Mouse (Mus musculus): ENCODE measurements around the gene Klhl25. TPM values are rescaled to one million over a fixed set of nuclear protein-coding genes. Genes with fewer than 3 reads are reported as not detected.
"Not testable (repeated sequence)": the region's sequence is repeated elsewhere in the genome, so short reads cannot be mapped to it uniquely, and the experiment has no call there.

Klhl25 gene
- total RNA-seq, 2 experiments from 2014 or later: 7.3 to 9.8 TPM

DNA sequence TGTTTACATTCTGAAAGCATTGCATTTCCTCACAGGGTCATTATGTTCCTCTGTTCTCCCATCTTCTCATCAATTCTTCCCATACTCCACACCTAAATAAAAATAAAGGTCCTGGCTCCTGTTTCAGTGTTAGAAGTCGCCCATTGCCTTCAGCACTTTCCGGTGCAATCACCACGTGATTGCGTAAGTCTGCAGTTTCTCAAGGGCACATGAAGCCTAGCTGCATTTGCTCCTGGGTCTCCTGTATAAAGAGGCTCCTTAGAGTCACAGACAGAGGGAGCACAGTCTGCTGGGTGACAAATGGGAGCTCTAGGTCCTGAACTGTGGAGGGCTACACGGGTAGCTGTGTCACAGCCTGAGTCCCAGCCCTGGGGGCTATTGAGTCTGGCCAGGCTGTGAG is 24.1 kb downstream of the Klhl25 start:
- no peak for DNase-seq (ENCODE audit: low spot score in 2 of 2)

DNA sequence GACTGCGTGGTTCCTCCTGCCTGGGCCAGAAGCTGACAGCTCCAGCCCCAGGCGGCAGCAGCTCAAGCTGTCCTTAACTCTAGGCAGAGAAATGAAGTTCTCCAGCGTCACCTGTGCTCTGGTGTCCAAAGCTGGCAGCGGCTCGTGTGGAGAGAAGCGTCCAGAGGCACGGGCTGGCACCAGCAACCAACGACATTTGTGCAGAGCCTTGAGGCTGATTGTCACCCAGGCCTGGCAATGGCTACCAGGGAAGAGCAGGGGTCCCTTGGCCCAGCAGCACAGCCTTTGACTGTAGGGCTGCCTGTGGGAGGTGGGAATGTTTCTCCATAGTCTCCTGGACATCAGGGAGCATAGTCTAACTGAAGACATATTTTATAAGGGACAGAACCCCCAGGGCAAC is 24.6 kb downstream of the Klhl25 start:
- no peak for DNase-seq (ENCODE audit: low spot score in 2 of 2)

DNA sequence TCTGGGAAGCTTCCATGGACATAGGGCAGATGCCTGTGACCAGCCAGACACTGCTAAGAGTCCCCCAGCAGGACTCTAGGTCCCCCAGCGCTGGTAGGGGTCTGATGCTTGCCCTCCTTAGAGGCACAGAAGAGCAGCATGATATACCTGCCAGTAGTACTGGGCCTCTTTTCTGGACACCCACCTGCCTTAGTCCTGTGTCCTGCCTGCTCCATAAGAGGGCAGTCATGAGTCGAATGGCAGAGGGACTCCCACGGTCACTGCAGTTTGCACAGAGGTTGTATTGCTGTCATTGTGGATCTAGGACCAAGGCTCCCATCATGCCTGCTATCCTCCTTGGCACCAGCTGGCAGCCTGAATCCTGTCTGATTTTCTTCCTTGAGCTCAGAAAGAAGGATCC is 25.1 kb downstream of the Klhl25 start:
- DNase-seq (ENCODE audit: low spot score in 2 of 2): no peak

DNA sequence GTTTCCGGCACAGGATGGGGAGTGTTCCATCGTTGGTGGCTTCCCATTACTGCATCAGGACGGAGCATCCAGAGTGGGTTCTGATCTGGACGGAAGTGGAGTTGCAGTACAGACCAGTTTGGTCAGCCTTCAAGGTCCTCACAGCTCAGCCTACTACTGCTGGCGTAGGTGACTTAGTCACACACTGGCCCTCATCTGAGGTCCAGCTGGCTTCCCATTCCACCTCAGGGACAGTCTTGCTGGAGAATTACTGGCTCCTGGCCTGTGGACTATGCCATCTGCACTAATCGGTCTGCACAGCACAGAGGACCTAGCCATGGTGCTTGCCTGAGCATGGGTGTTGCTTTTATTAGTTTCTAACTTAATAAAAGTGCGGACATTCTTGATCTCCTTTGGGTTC is 25.6 kb downstream of the Klhl25 start:
- DNase-seq (ENCODE audit: low spot score in 2 of 2): no peak

DNA sequence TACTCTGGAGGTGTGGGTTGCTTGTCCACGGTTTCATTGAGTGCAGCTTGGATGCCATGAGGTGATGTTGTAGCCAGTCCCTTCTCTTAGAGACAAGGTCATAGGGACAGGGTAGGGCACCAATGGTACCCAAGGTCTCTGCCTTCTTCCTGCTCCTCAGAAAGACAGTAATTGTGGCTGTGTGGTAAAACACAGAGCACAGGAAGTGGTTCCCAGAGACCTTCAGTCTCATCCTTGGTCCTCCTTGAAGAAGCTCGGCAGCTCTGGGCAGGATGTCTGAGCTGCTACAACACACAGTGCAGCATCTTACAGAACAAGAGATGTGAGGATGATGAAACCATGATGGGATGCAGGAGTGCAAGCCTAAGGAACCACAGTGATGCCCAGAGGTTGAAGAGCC is 31.3 kb downstream of the Klhl25 start:
- not testable (repeated sequence) for DNase-seq (ENCODE audit: low spot score in 2 of 2)

DNA sequence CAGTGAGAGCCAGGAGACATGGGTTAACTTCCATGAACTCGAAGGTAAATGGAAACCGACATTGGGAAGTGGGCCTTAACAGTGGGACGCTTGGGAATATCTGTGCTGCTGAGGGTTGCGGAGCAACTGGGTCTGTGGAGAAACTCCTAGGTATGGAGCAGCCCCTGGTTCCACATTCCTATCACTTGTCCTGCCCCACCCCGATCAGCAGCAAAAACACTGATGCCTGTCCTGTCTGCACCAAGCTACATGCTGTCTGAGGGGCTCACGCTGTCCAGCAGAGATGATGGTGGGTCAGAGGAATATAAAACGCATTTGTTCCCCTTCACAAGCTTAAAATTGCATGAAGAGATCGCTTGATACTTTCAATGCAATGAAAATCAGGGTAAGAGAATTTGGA is 32.1 kb downstream of the Klhl25 start:
- no peak for DNase-seq (ENCODE audit: low spot score in 2 of 2)

DNA sequence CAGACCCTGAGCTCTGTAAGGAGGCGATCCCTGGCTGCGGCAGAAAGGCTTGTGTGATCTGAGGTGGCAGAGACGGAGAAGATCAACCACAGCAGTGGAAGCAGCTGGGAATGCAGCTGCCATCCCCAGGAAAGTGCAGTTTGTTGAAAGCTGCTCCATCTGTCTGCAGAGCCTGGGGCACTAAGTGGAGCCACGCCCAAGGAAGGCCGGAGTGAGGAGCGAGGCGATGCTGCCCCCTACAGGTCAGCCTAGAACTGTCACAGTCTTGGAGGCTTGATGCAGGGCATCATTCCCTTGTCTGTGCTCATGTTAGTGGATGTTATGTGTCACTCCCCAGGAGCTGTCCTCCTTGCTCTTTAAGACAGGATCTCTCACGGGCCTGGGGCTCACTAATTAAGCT is 32.5 kb downstream of the Klhl25 start:
- peak; percentile 69 to 80 for DNase-seq (ENCODE audit: low spot score in 2 of 2)

DNA sequence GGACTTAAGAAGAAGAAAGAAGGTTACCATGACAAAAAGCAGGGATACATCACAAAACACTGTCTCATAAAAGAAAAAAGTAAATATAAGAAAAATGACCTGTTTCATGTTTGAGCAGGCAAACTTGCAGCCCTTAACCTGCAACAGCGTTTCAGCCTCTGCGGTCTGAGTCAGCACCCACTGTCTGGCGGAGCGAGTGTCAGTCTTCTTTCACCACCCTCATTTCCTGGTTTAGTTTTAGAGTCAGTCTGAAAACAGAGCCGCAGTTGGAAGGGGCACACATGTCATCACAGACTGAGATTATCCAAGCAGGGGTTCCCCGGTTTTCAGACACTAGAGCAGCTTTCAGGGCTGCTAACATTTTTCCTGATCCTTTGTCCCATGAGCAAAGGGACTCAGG is 33.3 kb downstream of the Klhl25 start:
- no peak for DNase-seq (ENCODE audit: low spot score in 2 of 2)

DNA sequence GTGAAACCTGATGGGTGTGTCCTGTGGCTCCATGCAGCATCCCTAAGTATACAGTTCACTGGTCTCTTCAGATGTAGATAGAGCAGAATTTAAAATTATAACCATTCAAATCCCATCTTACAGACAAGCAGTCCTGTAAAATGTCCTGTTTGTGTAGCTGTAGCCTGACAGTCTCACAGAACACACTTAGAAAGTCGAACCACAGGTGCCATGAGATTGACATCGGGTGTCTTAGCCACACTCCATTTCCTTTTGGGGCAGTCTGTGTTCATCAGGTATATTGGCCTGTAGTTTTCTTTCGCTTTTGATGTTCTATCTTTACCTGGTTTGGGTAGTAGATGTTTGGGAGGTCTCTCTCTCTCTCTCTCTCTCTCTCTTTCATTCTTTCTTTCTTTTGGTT is 33.7 kb downstream of the Klhl25 start:
- no peak for DNase-seq (ENCODE audit: low spot score in 2 of 2)

DNA sequence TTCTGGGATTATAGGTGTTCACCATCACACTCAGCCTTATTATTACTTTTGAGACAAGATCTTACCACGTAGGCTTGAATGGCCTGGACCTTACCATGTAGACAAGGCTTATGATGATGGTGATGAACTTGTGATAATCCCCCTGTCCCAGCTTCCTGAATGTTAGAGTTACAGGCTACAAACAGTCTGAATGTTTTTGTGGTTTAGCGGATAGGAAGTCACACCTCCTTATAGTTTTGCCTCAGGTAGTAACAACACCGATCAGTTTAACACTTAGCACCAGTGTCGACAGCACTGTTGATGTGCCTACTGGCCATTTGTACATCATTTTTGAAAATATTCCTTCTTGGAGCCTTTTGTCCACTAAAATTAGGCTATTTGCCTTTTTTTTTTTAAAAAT is 43.4 kb downstream of the Klhl25 start:
- DNase-seq (ENCODE audit: low spot score in 2 of 2): no peak

DNA sequence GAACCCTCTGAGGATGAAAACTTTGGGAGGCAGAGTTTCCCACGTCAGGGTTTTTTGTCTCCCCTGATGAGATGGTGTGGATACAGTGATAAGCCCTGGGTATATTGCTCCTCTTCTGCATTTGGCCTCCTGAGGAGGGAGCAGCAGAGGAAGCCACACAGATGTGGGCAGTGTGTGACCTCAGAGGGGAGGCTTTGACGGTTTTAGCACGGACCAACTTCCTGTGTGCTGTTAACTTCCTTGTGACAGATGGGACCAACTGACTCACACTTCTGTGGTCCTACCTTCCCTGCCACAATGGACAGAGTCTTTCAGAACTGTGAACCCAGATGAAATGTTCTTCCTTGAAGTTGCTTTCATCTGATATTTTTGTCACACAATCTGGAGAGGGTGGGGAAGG is 44.6 kb downstream of the Klhl25 start:
- no peak for DNase-seq (ENCODE audit: low spot score in 2 of 2)

DNA sequence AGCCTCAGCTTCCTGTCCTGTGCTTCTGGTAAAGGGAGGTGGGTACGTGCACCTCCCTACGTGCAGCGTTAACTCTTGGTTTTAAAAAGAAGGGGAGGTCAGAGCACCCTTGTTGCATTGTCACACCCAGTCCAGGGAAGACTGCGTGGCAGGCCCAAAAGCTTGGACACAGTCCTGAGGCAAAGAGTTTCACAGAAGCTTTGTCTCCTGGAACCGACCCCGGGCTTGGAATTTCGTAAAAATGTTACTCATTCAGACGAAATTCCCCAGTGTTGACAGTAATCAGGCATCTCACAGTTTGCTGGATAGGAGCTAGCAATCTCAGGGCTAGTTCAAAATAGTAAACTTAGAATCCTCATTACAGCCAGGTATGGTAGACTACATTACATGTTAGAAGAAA is 45.6 kb downstream of the Klhl25 start:
- DNase-seq (ENCODE audit: low spot score in 2 of 2): no peak

DNA sequence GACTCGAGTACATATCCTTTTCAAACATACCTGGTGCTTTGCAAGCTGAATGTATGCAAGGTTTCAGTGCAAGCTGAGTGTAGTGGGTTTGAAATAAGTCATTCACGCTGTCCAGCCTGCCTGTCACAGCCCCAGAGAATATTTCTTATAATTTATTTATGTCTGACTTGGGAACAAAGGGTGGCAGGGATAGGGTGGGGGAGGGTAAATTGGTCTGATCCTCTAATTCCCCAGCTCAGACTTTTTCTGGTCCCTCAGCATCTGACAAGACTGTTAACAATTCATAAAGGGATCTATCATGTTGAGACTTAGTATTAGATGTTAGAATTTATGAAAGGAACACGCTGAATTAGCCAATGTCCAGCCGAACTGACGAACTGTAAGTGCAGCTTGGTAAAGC is 48.9 kb downstream of the Klhl25 start:
- DNase-seq (ENCODE audit: low spot score in 2 of 2): no peak

DNA sequence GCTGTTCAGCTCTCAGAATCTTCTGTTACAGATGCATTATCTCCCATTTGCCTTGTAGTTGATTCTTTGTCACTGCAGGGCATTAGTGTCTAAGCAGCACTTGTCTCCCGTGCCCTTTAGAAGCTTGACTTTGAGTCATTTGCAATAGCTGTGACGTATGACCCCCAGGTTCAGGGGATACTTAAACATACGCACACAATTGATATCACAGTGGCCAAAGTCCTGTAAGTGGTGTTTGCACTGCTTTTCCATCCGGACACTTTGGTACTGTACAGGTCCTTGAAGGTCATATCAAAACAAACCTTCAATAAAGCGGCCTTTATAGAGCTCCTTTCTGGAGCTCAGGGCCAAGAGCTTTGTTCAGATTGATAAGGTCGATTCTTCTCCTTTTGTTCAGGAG is 51.0 kb downstream of the Klhl25 start:
- no peak for DNase-seq (ENCODE audit: low spot score in 2 of 2)

DNA sequence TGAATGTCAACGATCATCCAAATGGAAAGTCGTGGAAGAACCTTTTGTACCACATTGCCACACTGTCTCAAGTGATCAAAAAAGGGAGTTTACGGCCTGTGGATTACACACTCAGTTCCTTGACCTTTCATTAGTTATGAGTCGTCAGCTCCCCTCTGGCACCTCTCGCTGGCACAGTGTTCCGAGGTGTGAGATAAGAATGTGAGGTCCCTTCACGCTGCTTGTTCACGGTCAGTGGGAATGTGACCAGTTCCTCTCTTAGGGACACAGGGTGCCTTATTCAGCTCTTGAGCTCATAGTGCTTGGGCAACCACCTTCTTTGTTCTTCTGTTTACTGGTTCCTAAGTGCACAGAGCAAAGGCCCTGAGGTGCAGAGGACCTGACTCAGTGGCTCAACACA is 51.4 kb downstream of the Klhl25 start:
- DNase-seq (ENCODE audit: low spot score in 2 of 2): no peak

DNA sequence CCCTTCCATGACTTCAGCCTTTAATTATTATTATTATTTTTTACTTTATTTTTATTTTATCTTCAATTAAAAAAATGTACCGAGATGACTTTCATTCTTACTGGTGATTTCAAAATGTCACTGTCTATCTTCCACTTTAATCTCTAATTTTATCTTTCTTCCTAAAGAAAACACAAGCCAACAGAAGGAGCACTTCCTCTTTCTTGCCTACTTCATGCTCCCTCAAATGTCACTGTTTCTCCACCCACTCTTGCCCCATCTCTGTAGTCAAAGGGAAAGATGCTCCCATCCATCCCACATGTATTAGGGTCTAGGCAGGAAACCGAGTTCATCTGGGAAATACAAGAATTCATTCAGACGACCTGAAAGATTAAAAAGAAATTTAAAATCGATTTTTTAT is 51.8 kb downstream of the Klhl25 start:
- DNase-seq (ENCODE audit: low spot score in 2 of 2): no peak

DNA sequence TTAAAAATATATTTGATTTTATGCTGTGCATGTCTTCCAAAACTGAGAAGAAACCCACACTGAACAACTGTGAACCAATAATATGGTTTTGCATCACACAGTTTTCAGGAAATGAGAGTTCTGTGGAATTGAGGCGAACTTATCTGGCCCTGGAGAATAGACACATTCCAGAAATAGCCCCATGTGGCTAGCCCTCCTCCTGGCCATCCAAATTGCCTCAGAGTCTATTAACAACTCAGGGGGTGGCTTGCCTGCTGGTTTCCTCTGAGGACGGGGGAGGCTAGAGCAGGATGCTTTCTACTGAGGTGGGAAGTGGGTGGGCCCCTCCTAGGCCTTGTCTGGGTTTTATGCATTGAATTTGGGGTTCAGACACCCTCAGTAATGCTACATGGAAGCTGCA is 57.0 kb downstream of the Klhl25 start:
- no peak for DNase-seq (ENCODE audit: low spot score in 2 of 2)

DNA sequence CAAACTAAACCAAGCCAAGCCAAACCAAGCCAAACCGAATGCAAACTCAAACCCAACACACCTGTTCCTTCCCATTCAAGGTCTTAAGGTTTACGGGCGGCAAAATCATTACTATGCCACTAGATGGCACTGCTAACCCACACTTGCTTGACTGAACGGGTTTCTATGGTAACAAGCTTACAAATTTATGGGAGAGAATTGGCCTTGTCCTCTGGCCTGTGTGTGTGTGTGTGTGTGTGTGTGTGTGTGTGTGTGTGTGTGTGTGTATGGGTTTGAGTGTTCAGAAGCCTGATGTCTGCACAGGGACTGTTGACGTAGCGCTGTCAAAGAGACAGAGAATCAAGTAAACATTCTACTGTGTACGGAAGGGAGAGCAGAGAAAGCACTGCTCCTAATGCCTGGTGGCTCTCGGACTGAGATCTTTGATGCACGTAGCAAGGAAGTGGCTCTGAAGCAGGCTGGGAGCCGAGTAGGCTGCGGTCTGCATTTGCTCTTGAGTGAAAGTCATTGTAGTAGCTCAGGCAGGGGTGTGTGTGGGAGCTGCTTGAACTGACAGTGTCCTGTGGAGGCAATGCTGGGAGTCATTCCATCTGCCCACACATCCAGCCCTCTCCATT is 62.0 kb downstream of the Klhl25 start:
- peak in 1 of 2 experiments; percentile 27 for DNase-seq (ENCODE audit: low spot score in 2 of 2)

DNA sequence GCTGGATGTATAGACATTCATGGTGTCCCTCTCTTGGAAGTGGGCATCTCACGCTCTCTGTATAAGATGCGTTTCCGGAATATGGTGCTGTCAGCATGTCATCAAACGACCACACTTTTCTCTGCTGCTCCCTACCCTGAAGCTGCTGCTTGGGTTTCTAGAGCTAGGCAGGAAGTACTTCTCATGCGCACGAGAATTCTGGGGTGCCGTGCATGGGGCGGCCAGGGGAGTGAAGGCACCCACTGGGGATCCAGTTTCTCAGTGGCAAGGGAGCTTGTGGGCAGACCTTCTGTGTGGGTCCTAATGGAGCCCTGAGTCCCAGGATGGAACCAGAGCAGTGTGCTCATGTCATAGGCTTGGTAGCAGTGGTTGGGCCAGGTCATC is 62.5 kb downstream of the Klhl25 start:
- DNase-seq (ENCODE audit: low spot score in 2 of 2): no peak

DNA sequence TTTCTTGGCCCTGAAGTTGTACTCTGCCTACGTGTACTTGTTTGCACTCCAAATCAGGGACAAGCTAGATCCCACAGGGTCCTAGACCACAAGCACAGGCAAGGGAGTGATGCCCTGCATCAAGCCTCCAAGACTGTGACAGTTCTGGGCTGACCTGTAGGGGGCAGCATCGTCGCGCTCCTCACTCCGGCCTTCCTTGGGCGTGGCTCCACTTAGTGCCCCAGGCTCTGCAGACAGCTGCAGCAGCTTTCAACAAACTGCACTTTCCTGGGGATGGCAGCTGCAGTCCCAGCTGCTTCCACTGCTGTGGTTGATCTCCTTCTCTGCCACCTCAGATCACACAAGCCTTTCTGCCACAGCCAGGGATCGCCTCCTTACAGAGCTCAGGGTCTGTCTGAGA is 65.8 kb downstream of the Klhl25 start:
- DNase-seq (ENCODE audit: low spot score in 2 of 2): peak; percentile 74 to 81

DNA sequence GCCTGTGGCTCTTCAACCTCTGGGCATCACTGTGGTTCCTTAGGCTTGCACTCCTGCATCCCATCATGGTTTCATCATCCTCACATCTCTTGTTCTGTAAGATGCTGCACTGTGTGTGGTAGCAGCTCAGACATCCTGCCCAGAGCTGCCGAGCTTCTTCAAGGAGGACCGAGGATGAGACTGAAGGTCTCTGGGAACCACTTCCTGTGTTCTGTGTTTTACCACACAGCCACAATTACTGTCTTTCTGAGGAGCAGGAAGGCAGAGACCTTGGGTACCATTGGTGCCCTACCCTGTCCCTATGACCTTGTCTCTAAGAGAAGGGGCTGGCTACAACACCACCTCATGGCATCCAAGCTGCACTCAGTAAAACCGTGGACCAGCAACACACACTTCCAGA is 67.4 kb downstream of the Klhl25 start:
- DNase-seq (ENCODE audit: low spot score in 2 of 2): not testable (repeated sequence)

DNA sequence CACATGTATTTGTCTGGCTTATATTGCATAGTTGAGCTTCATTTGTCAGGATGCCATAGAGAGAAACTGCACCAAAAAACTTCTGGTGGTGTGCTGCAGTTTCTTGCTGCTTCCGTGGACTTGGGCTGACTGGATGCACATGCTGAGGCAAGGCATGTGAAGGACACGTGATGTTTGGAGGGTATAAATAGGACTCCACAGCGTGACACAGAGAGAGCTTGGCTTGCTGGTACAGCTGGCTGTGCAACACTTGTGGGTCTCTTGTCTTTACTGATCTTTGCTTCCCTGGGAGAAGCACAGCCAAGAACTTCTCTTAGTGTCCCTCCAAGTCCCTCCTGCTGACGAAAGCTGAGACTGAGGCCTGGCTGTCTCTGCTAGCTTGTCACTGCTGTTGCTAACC is 69.6 kb downstream of the Klhl25 start:
- no peak for DNase-seq (ENCODE audit: low spot score in 2 of 2)

DNA sequence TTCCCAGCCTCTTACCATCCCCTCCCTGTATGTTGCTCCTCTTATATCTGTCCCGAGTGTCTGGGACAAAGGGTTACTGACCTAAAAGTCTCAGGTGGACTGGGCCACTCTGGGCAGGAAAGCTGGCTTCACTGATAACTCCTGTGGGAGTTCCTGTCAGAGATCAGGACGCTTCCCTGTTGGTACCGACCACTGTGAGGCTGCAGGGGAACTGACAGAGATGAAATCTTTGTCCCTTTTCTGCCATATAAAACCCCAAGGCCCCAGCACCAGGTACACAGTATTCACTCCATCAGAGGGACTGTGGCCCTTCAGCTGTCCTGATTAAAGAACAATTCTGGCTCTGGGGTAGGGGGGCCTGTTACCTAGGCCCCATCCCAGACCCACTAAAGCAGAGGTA is 71.6 kb downstream of the Klhl25 start:
- DNase-seq (ENCODE audit: low spot score in 2 of 2): not testable (repeated sequence)

Measured in gastrocnemius, postnatal 4 days (tissue).